In genomic region chr3:52983772-52984171, GRCm38 (mm10) we compare ENCODE assay signal across 14 mouse cellular contexts. TPM values are rescaled to one million over a fixed set of nuclear protein-coding genes. Genes with fewer than 3 reads are reported as not detected.
A peak's percentile ranks its signal among the peaks of the same experiment; 100 is the strongest.
DNase-seq lines count a peak whose midpoint lies in the region; ATAC-seq lines count a peak whose summit lies in the region.
"Had no signal": no experiment of that assay in that cellular context is flagged by ENCODE, and none has a peak within 500 bp of the region (broad histone marks: within the 10 kb centered on the region; RNA-seq: fewer than 3 reads in every experiment).

No protein-coding gene starts in this region.

- no peak overlapping the region for H3K27ac ChIP-seq in embryonic facial prominence, embryonic 10.5 days (replicated peaks)
- H3K27ac ChIP-seq: hindbrain, postnatal 0 days; liver, embryonic 15.5 days; midbrain, embryonic 10.5 days had no signal

- no peak for DNase-seq in frontal cortex, postnatal 10 days (ENCODE audit: low spot score in 2 of 2)
- DNase-seq in layer of hippocampus, adult 9-11 months, result peak; percentile 71
- no peak for DNase-seq in layer of hippocampus, postnatal 36 days
- DNase-seq in brain, adult 2 months (ENCODE audit: low read depth, low spot score), result peak; percentile 91
- peak; percentile 16 to 53 for DNase-seq in layer of hippocampus, postnatal 14 days (ENCODE audit: low spot score in 2 of 2)
- no peak for DNase-seq in embryonic facial prominence, embryonic 10.5 days (ENCODE audit: low spot score)
- DNase-seq in T-cell, adult 2 months (ENCODE audit: low spot score), result no peak
- DNase-seq: cerebellum, adult 9-10 months; gastrocnemius, postnatal 25 days; thymus, postnatal 25 days had no signal

- H3K9me3 ChIP-seq in embryonic facial prominence, embryonic 10.5 days, result no peaks in the 10 kb centered on the region
- H3K9me3 ChIP-seq: liver, embryonic 15.5 days; midbrain, embryonic 10.5 days had no signal

- peak; percentile 90 for ATAC-seq in frontal cortex, adult (ENCODE audit: low TSS enrichment)
- ATAC-seq: hindbrain, postnatal 0 days had no signal

- no peaks in the 10 kb centered on the region for H3K27me3 ChIP-seq in embryonic facial prominence, embryonic 10.5 days (replicated peaks; ENCODE audit: low read depth, poor library complexity, severe bottlenecking)
- H3K27me3 ChIP-seq: liver, embryonic 15.5 days had no signal

- H3K36me3 ChIP-seq in embryonic facial prominence, embryonic 10.5 days (replicated peaks), result peaks cover 70% of the 10 kb centered on the region

- 95% methylated on average over 3 of the region's 3 CpGs for WGBS in embryonic facial prominence, embryonic 10.5 days

- no peaks in the 10 kb centered on the region for H3K4me1 ChIP-seq in embryonic facial prominence, embryonic 10.5 days
- H3K4me1 ChIP-seq: liver, embryonic 15.5 days; midbrain, embryonic 10.5 days had no signal

- no peak overlapping the region for H3K4me3 ChIP-seq in embryonic facial prominence, embryonic 10.5 days
- H3K4me3 ChIP-seq: liver, embryonic 15.5 days; midbrain, embryonic 10.5 days had no signal

RNA-seq across cellular contexts. Expression of gene Cog6, which starts 33.3 kb away (rescaled TPM):
- 10 to 100 TPM; 41.3 to 44.7 TPM for total RNA-seq in layer of hippocampus, postnatal 36 days (2021)
- total RNA-seq in layer of hippocampus, postnatal 14 days (2021), result 10 to 100 TPM; 30.5 to 31.1 TPM
- polyA plus RNA-seq in embryonic facial prominence, embryonic 10.5 days (2016; fragmentation: Nextera tagmentation; extraction: Ambion mirVana), result 37.1 and 39.7 TPM in 2 replicates

RNA-seq across cellular contexts. Expression of gene Lhfp, which starts 57.6 kb away (rescaled TPM):
- 10 to 100 TPM; 18.1 to 19.9 TPM for total RNA-seq in layer of hippocampus, postnatal 36 days (2021)
- total RNA-seq in layer of hippocampus, postnatal 14 days (2021), result 10 to 100 TPM; 20.5 to 28.1 TPM
- 20.6 and 26.1 TPM in 2 replicates for polyA plus RNA-seq in embryonic facial prominence, embryonic 10.5 days (2016; fragmentation: Nextera tagmentation; extraction: Ambion mirVana)

Comparison
In these comparisons a context has a peak if more than half of its experiments do, and no peak if none do; other contexts are left out.
1. DNase-seq: peak in layer of hippocampus, adult 9-11 months (single experiment), brain, adult 2 months (single experiment) and layer of hippocampus, postnatal 14 days (2 of 2); none in frontal cortex, postnatal 10 days (0 of 2), layer of hippocampus, postnatal 36 days (0 of 2), embryonic facial prominence, embryonic 10.5 days (single experiment) and T-cell, adult 2 months (single experiment).